Mouse (Mus musculus): ENCODE results near the gene Olfr485.
"Not testable (repeated sequence)": the region's sequence is repeated elsewhere in the genome, so short reads cannot be mapped to it uniquely, and the experiment has no call there.

DNA sequence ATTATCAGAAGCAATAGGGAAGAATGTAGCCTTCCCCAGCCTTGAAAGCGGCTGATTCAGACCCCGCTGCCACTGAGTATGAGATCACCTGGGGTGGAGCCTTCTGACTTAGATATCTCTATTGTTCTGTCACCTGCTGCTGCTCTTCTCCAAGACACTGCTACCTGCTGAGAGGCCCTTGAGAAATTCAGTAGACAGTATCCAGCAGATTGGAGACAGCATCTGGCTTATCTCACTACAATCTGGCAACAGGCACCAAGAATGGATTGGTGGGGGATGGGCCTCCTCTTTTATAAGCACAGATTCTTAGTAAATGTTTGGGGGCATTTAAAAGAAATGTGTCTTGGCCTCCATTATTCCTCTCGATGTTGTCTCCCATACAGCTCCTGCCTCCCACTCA lies 24.7 kb upstream of the Olfr485 start:
- TF ChIP-seq POLR2A (IDR thresholded peaks at IDR 0.05; ENCODE audit: borderline replicate concordance, insufficient read depth, low read length); CTCF (IDR thresholded peaks at IDR 0.05; ENCODE audit: borderline replicate concordance, insufficient read depth, low read depth, low read length): not testable (repeated sequence)
